In the genomic region with DNA sequence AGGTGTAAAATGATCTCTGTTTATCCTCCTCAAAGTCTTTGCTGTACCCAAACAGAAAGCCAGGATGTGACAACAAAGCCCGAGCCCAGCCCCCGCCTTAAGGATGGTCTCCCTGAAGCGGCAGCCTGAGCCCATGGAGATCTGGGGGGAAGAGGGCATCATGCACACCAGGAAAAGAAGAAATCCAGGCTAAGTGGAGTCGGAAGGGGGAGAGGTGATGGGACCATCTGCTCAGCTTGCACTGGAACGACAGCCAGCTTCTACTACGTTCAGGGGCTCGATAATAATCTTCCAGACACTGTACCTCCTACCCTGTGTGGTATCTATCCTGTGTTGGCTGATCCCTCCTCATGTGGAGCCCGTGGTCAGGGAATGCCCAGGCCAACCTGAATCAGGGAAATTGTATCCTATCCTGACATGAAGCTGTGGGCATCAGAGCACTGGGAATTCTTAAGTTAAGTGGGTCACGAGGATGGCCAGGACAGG, we compare ENCODE assay signal across 10 mouse cellular contexts.
A peak's percentile ranks its signal among the peaks of the same experiment; 100 is the strongest.
DNase-seq lines count a peak whose midpoint lies in the region; ATAC-seq and TF ChIP-seq lines count a peak whose summit lies in the region.
"Had no signal": no experiment of that assay in that cellular context is flagged by ENCODE, and none has a peak within 500 bp of the region (broad histone marks: within the 10 kb centered on the region; RNA-seq: fewer than 3 reads in every experiment).

No protein-coding gene starts in this region.

- H3K27me3 ChIP-seq in hindbrain, embryonic 12.5 days = no peaks in the 10 kb centered on the region
- H3K27me3 ChIP-seq in hindbrain, embryonic 13.5 days = 0 out of 2 replicates have a peak, but pooled peaks cover 2% of the 10 kb centered on the region
- 0 out of 2 replicates have a peak, but pooled peaks cover 3% of the 10 kb centered on the region for H3K27me3 ChIP-seq in forebrain, embryonic 16.5 days (replicated peaks; ENCODE audit: control insufficient read depth, insufficient read depth, low read length)
- H3K27me3 ChIP-seq in midbrain, embryonic 12.5 days = no peaks in the 10 kb centered on the region

- TF ChIP-seq POLR2A in brain, embryonic 14.5 days (IDR thresholded peaks at IDR 0.05; ENCODE audit: borderline replicate concordance, extremely low read depth, insufficient read depth, insufficient read length, poor library complexity, severe bottlenecking) = no peak

- H3K4me3 ChIP-seq in hindbrain, embryonic 12.5 days = no peak overlapping the region
- H3K4me3 ChIP-seq in hindbrain, embryonic 13.5 days = no peak overlapping the region
- no peak overlapping the region for H3K4me3 ChIP-seq in forebrain, embryonic 16.5 days (replicated peaks; ENCODE audit: low read length)
- no peak overlapping the region for H3K4me3 ChIP-seq in midbrain, embryonic 12.5 days
- H3K4me3 ChIP-seq: embryonic facial prominence, embryonic 13.5 days; myocyte had no signal

- H3K4me2 ChIP-seq in hindbrain, embryonic 12.5 days (replicated peaks) = no peak overlapping the region
- H3K4me2 ChIP-seq in hindbrain, embryonic 13.5 days = no peak overlapping the region
- no peak overlapping the region for H3K4me2 ChIP-seq in forebrain, embryonic 16.5 days (ENCODE audit: low read length)
- H3K4me2 ChIP-seq in midbrain, embryonic 12.5 days (replicated peaks) = no peak overlapping the region
- H3K4me2 ChIP-seq: embryonic facial prominence, embryonic 13.5 days had no signal

- H3K4me1 ChIP-seq in hindbrain, embryonic 12.5 days = peaks cover 25% of the 10 kb centered on the region
- H3K4me1 ChIP-seq in hindbrain, embryonic 13.5 days (replicated peaks) = peaks cover 30% of the 10 kb centered on the region
- H3K4me1 ChIP-seq in forebrain, embryonic 16.5 days (replicated peaks; ENCODE audit: control insufficient read depth, insufficient read depth, low read length) = peaks cover 8% of the 10 kb centered on the region
- peaks cover 24% of the 10 kb centered on the region for H3K4me1 ChIP-seq in midbrain, embryonic 12.5 days

- H3K9me3 ChIP-seq in hindbrain, embryonic 12.5 days (replicated peaks) = no peaks in the 10 kb centered on the region
- H3K9me3 ChIP-seq in hindbrain, embryonic 13.5 days = no peaks in the 10 kb centered on the region
- no peaks in the 10 kb centered on the region for H3K9me3 ChIP-seq in forebrain, embryonic 16.5 days (ENCODE audit: control insufficient read depth, low read length)
- no peaks in the 10 kb centered on the region for H3K9me3 ChIP-seq in midbrain, embryonic 12.5 days
- H3K9me3 ChIP-seq: embryonic facial prominence, embryonic 13.5 days had no signal

- DNase-seq in brain, embryonic 14.5 days (ENCODE audit: low read depth) = peak; percentile 63
- DNase-seq in spleen, postnatal 4 days (ENCODE audit: low spot score in 2 of 2) = no peak
- no peak for DNase-seq in frontal cortex, postnatal 36 days (ENCODE audit: low spot score in 2 of 2)
- DNase-seq: adrenal gland, postnatal 25 days had no signal

- ATAC-seq in hindbrain, embryonic 12.5 days (ENCODE audit: low FRiP score) = no peak
- ATAC-seq in hindbrain, embryonic 13.5 days (ENCODE audit: low FRiP score) = no peak
- peak; percentile 33 for ATAC-seq in forebrain, embryonic 16.5 days
- no peak for ATAC-seq in midbrain, embryonic 12.5 days (ENCODE audit: low FRiP score, low read depth)

- peak overlapping the region; percentile 48; the same call in 1 of the 2 replicates for H3K27ac ChIP-seq in hindbrain, embryonic 12.5 days
- H3K27ac ChIP-seq in hindbrain, embryonic 13.5 days = no peak overlapping the region; the same call in 1 of the 2 replicates
- H3K27ac ChIP-seq in forebrain, embryonic 16.5 days (ENCODE audit: low read length) = no peak overlapping the region
- H3K27ac ChIP-seq in midbrain, embryonic 12.5 days (replicated peaks) = peak overlapping the region; percentile 46; the same call in 1 of the 2 replicates
- H3K27ac ChIP-seq: embryonic facial prominence, embryonic 13.5 days had no signal

- H3K36me3 ChIP-seq in hindbrain, embryonic 12.5 days = no peaks in the 10 kb centered on the region
- no peaks in the 10 kb centered on the region for H3K36me3 ChIP-seq in hindbrain, embryonic 13.5 days
- no peaks in the 10 kb centered on the region for H3K36me3 ChIP-seq in forebrain, embryonic 16.5 days (ENCODE audit: control insufficient read depth, insufficient read depth)
- H3K36me3 ChIP-seq in midbrain, embryonic 12.5 days = peaks cover 5% of the 10 kb centered on the region; the same call in 1 of the 2 replicates
- H3K36me3 ChIP-seq: embryonic facial prominence, embryonic 13.5 days had no signal

- whole genome bisulfite sequencing in hindbrain, embryonic 12.5 days = 34% methylated on average over 9 of the region's 9 CpGs
- WGBS in hindbrain, embryonic 13.5 days = 30% methylated on average over 9 of the region's 9 CpGs
- WGBS in forebrain, embryonic 16.5 days = 39% methylated on average over 9 of the region's 9 CpGs
- WGBS in midbrain, embryonic 12.5 days = 42% methylated on average over 9 of the region's 9 CpGs

- no peak for TF ChIP-seq CTCF in brain, embryonic 14.5 days (IDR thresholded peaks at IDR 0.05; ENCODE audit: borderline replicate concordance, extremely low read depth, insufficient read depth, insufficient read length)

- H3K9ac ChIP-seq in hindbrain, embryonic 12.5 days = no peak overlapping the region
- no peak overlapping the region for H3K9ac ChIP-seq in hindbrain, embryonic 13.5 days
- H3K9ac ChIP-seq in forebrain, embryonic 16.5 days (replicated peaks; ENCODE audit: low read depth, low read length) = 0 out of 2 replicates have a peak overlapping the region, but pooled peaks have one; percentile 20
- no peak overlapping the region for H3K9ac ChIP-seq in midbrain, embryonic 12.5 days (replicated peaks)
- H3K9ac ChIP-seq: embryonic facial prominence, embryonic 13.5 days had no signal

Comparison
In these comparisons a context has a peak if more than half of its experiments do, and no peak if none do; other contexts are left out.
1. H3K27ac ChIP-seq: peak in hindbrain, embryonic 12.5 days (single experiment) and midbrain, embryonic 12.5 days (single experiment); none in hindbrain, embryonic 13.5 days (single experiment) and forebrain, embryonic 16.5 days (single experiment).